Mouse (Mus musculus): ENCODE measurements around the gene Prpf4. TPM values are rescaled to one million over a fixed set of nuclear protein-coding genes. Genes with fewer than 3 reads are reported as not detected.

Gene Prpf4
- total and polyA plus RNA-seq, 2 experiments from 2014 or later: 12.2 to 19.6 TPM

- Histone ChIP-seq H3K4me2 (ENCODE audit: low read depth, low read length) (no peak overlapping the region), H3K4me1 (ENCODE audit: insufficient read depth, low read length) (no peaks in the 10 kb centered on the region), H3K9ac (replicated peaks; ENCODE audit: low read length) (no peak overlapping the region), H3K4me3 (ENCODE audit: low read length) (no peak overlapping the region), H3K27me3 (ENCODE audit: insufficient read depth, low read length) (no peaks in the 10 kb centered on the region), H3K36me3 (ENCODE audit: insufficient read depth, low read length) (no peaks in the 10 kb centered on the region), H3K27ac (no peak overlapping the region), H3K9me3 (ENCODE audit: low read length) (no peaks in the 10 kb centered on the region)
- whole genome bisulfite sequencing: 84% methylated on average over 7 of the region's 7 CpGs
- no peak for ATAC-seq
- TF ChIP-seq CTCF (IDR thresholded peaks at IDR 0.05; ENCODE audit: low read depth): no peak
- no peak for DNase-seq (ENCODE audit: low spot score)
Observed at GRCm38 (mm10) chr4:62433939-62434870, 25.6 kb downstream of the Prpf4 start.

GRCm38 (mm10) chr4:62435081-62435480 lies 26.5 kb downstream of the Prpf4 start, which contains the start of gene Rnf183:
Rnf183 (minus strand) TSS chr4:62435252.
- ATAC-seq: no peak
- no peak for DNase-seq (ENCODE audit: low spot score)
- no peak for TF ChIP-seq CTCF (IDR thresholded peaks at IDR 0.05; ENCODE audit: low read depth)
- 84% methylated on average over 6 of the region's 6 CpGs for WGBS
- H3K4me1 ChIP-seq (ENCODE audit: insufficient read depth, low read length): no peaks in the 10 kb centered on the region
- H3K27me3 ChIP-seq (ENCODE audit: insufficient read depth, low read length): no peaks in the 10 kb centered on the region
- no peak within 1 kb of the TSS for H3K4me2 ChIP-seq (ENCODE audit: low read depth, low read length)
- no peak within 1 kb of the TSS for H3K27ac ChIP-seq
- no peaks in the 10 kb centered on the region for H3K9me3 ChIP-seq (ENCODE audit: low read length)
- no peaks in the 10 kb centered on the region for H3K36me3 ChIP-seq (ENCODE audit: insufficient read depth, low read length)
- no peak within 1 kb of the TSS for H3K4me3 ChIP-seq (ENCODE audit: low read length)
- no peak within 1 kb of the TSS for H3K9ac ChIP-seq (replicated peaks; ENCODE audit: low read length)

- Histone ChIP-seq H3K4me1 (ENCODE audit: insufficient read depth, low read length) (no peaks in the 10 kb centered on the region), H3K9ac (replicated peaks; ENCODE audit: low read length) (no peak overlapping the region), H3K4me2 (ENCODE audit: low read depth, low read length) (no peak overlapping the region), H3K27me3 (ENCODE audit: insufficient read depth, low read length) (no peaks in the 10 kb centered on the region), H3K36me3 (ENCODE audit: insufficient read depth, low read length) (no peaks in the 10 kb centered on the region), H3K9me3 (ENCODE audit: low read length) (no peaks in the 10 kb centered on the region), H3K27ac (no peak overlapping the region), H3K4me3 (ENCODE audit: low read length) (no peak overlapping the region)
- ATAC-seq (no peak), DNase-seq (ENCODE audit: low spot score) (no peak)
- 96% methylated on average over 3 of the region's 3 CpGs for WGBS
- no peak for TF ChIP-seq CTCF (IDR thresholded peaks at IDR 0.05; ENCODE audit: low read depth)
Observed at GRCm38 (mm10) chr4:62437256-62437778, 28.7 kb downstream of the Prpf4 start.

- Histone ChIP-seq H3K4me2 (ENCODE audit: low read depth, low read length) (no peak overlapping the region), H3K9ac (replicated peaks; ENCODE audit: low read length) (no peak overlapping the region), H3K36me3 (ENCODE audit: insufficient read depth, low read length) (no peaks in the 10 kb centered on the region), H3K4me3 (ENCODE audit: low read length) (no peak overlapping the region), H3K27ac (no peak overlapping the region), H3K27me3 (ENCODE audit: insufficient read depth, low read length) (no peaks in the 10 kb centered on the region), H3K4me1 (ENCODE audit: insufficient read depth, low read length) (no peaks in the 10 kb centered on the region), H3K9me3 (ENCODE audit: low read length) (no peaks in the 10 kb centered on the region)
- no peak for ATAC-seq
- 84% methylated on average over 7 of the region's 7 CpGs for WGBS
- DNase-seq (ENCODE audit: low spot score): no peak
- TF ChIP-seq CTCF (IDR thresholded peaks at IDR 0.05; ENCODE audit: low read depth): no peak
Observed at GRCm38 (mm10) chr4:62437871-62438270, 29.3 kb downstream of the Prpf4 start.

- ATAC-seq (no peak), DNase-seq (ENCODE audit: low spot score) (no peak)
- H3K27ac ChIP-seq: no peak overlapping the region
- H3K4me2 ChIP-seq (ENCODE audit: low read depth, low read length): no peak overlapping the region
- no peak overlapping the region for H3K4me3 ChIP-seq (ENCODE audit: low read length)
- no peaks in the 10 kb centered on the region for H3K36me3 ChIP-seq (ENCODE audit: insufficient read depth, low read length)
- WGBS: 67% methylated on average over 4 of the region's 4 CpGs
- no peaks in the 10 kb centered on the region for H3K27me3 ChIP-seq (ENCODE audit: insufficient read depth, low read length)
- H3K9ac ChIP-seq (replicated peaks; ENCODE audit: low read length): no peak overlapping the region
- H3K4me1 ChIP-seq (ENCODE audit: insufficient read depth, low read length): no peaks in the 10 kb centered on the region
- TF ChIP-seq CTCF (IDR thresholded peaks at IDR 0.05; ENCODE audit: low read depth): no peak
- no peaks in the 10 kb centered on the region for H3K9me3 ChIP-seq (ENCODE audit: low read length)
Observed at GRCm38 (mm10) chr4:62439793-62440192, 31.2 kb downstream of the Prpf4 start.

- no peak for ATAC-seq
- WGBS: 63% methylated on average over 4 of the region's 4 CpGs
- H3K9ac ChIP-seq (replicated peaks; ENCODE audit: low read length): no peak overlapping the region
- no peak for TF ChIP-seq CTCF (IDR thresholded peaks at IDR 0.05; ENCODE audit: low read depth)
- H3K4me2 ChIP-seq (ENCODE audit: low read depth, low read length): no peak overlapping the region
- no peaks in the 10 kb centered on the region for H3K4me1 ChIP-seq (ENCODE audit: insufficient read depth, low read length)
- no peak overlapping the region for H3K4me3 ChIP-seq (ENCODE audit: low read length)
- DNase-seq (ENCODE audit: low spot score): no peak
- H3K36me3 ChIP-seq (ENCODE audit: insufficient read depth, low read length): no peaks in the 10 kb centered on the region
- H3K27ac ChIP-seq: no peak overlapping the region
- H3K9me3 ChIP-seq (ENCODE audit: low read length): no peaks in the 10 kb centered on the region
- H3K27me3 ChIP-seq (ENCODE audit: insufficient read depth, low read length): no peaks in the 10 kb centered on the region
Observed at GRCm38 (mm10) chr4:62440544-62440943, 31.9 kb downstream of the Prpf4 start.

GRCm38 (mm10) chr4:62440986-62441385 lies 32.4 kb downstream of the Prpf4 start:
- no peak overlapping the region for H3K9ac ChIP-seq (replicated peaks; ENCODE audit: low read length)
- H3K9me3 ChIP-seq (ENCODE audit: low read length): no peaks in the 10 kb centered on the region
- no peak overlapping the region for H3K4me3 ChIP-seq (ENCODE audit: low read length)
- H3K4me1 ChIP-seq (ENCODE audit: insufficient read depth, low read length): no peaks in the 10 kb centered on the region
- no peak for TF ChIP-seq CTCF (IDR thresholded peaks at IDR 0.05; ENCODE audit: low read depth)
- H3K4me2 ChIP-seq (ENCODE audit: low read depth, low read length): no peak overlapping the region
- H3K27ac ChIP-seq: no peak overlapping the region
- no peak for ATAC-seq
- H3K36me3 ChIP-seq (ENCODE audit: insufficient read depth, low read length): no peaks in the 10 kb centered on the region
- no peaks in the 10 kb centered on the region for H3K27me3 ChIP-seq (ENCODE audit: insufficient read depth, low read length)
- DNase-seq (ENCODE audit: low spot score): no peak
- 71% methylated on average over 4 of the region's 4 CpGs for WGBS
